9 mouse cellular contexts compared by ENCODE assay signal in the genomic region with DNA sequence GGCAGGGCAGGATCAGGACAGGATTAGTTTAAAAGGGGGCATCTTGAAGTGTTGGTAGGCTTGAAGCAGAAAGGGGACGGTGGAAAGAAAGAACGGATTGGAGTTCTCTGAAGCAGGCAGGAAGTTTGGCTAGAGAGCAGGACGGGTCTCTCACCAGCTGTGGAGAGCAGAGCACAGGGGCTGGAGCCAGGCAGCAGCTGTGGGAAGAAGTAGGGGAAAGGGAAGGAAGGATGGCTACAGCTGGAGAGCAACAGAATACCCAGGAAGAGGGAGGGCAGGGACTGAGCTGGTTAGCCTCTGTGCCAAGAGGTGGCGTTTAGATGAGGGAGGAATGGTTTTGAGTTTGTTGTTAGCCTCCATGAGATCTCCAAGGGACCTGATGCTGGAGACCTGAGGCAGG. TPM values are rescaled to one million over a fixed set of nuclear protein-coding genes. Genes with fewer than 3 reads are reported as not detected.
A peak's percentile ranks its signal among the peaks of the same experiment; 100 is the strongest.
DNase-seq lines count a peak whose midpoint lies in the region; ATAC-seq and TF ChIP-seq lines count a peak whose summit lies in the region.
"Had no signal": no experiment of that assay in that cellular context is flagged by ENCODE, and none has a peak within 500 bp of the region (broad histone marks: within the 10 kb centered on the region; RNA-seq: fewer than 3 reads in every experiment).

No protein-coding gene starts in this region.

- ATAC-seq in lung, postnatal 0 days: peak; percentile 72
- no peak for ATAC-seq in megakaryocyte-erythroid progenitor cell, adult 5-6 weeks (replicated peaks; ENCODE audit: low FRiP score, low TSS enrichment, poor library complexity, severe bottlenecking)

- TF ChIP-seq EP300 in lung, postnatal 0 days (IDR thresholded peaks at IDR 0.05): no peak

- WGBS in lung, postnatal 0 days: 16% methylated on average over 4 of the region's 4 CpGs

- intact Hi-C loops in heart, postnatal 25 days (cut with DNase I): no loop called here

- H3K4me1 ChIP-seq in lung, postnatal 0 days (ENCODE audit: insufficient read depth, low read depth, low read length): peaks cover 9% of the 10 kb centered on the region; the same call in 1 of the 2 replicates

- H3K4me2 ChIP-seq in lung, postnatal 0 days (replicated peaks; ENCODE audit: low read depth, low read length): no peak overlapping the region
- H3K4me2 ChIP-seq: liver, embryonic 13.5 days had no signal

- peak; percentile 35 for TF ChIP-seq CTCF in lung, postnatal 0 days (IDR thresholded peaks at IDR 0.05)

- no peak overlapping the region for H3K4me3 ChIP-seq in lung, postnatal 0 days (ENCODE audit: low read depth, low read length)
- H3K4me3 ChIP-seq: liver, embryonic 13.5 days had no signal

- no peaks in the 10 kb centered on the region for H3K27me3 ChIP-seq in lung, postnatal 0 days (replicated peaks; ENCODE audit: insufficient read depth, low read length)

- peak; percentile 56 for DNase-seq in testis, postnatal 10 days (ENCODE audit: low spot score)
- no peak for DNase-seq in testis, postnatal 14 days (ENCODE audit: low spot score)
- peak; percentile 59 for DNase-seq in heart, postnatal 25 days (ENCODE audit: low spot score)
- DNase-seq in lung, postnatal 0 days (ENCODE audit: low spot score): peak; percentile 77
- no peak for DNase-seq in adrenal gland, postnatal 10 days
- no peak for DNase-seq in c-Kit-positive CD71-positive TER-119-positive erythroid progenitor cells, embryonic 14.5 days (ENCODE audit: low spot score)
- DNase-seq in retina, postnatal 1 day: no peak
- DNase-seq: liver, embryonic 13.5 days had no signal

- H3K9ac ChIP-seq in lung, postnatal 0 days (replicated peaks; ENCODE audit: low read depth): no peak overlapping the region
- H3K9ac ChIP-seq: liver, embryonic 13.5 days had no signal

- peak overlapping the region; percentile 68 for H3K27ac ChIP-seq in lung, postnatal 0 days (ENCODE audit: low read length)
- H3K27ac ChIP-seq: liver, embryonic 13.5 days had no signal

- no peaks in the 10 kb centered on the region for H3K9me3 ChIP-seq in lung, postnatal 0 days (ENCODE audit: low read length)
- H3K9me3 ChIP-seq: liver, embryonic 13.5 days had no signal

- no peaks in the 10 kb centered on the region for H3K36me3 ChIP-seq in lung, postnatal 0 days (ENCODE audit: insufficient read depth, low read length)
- H3K36me3 ChIP-seq: liver, embryonic 13.5 days had no signal

RNA-seq across cellular contexts. Expression of gene Cuedc1, which starts 0.7 kb away (rescaled TPM):
- total RNA-seq in heart, postnatal 25 days (2021): 10 to 100 TPM; 50.4 to 55.1 TPM
- polyA plus RNA-seq in lung, postnatal 0 days (2015; fragmentation: Nextera tagmentation; extraction: Ambion mirVana): 14.6 TPM in 2 replicates
- total RNA-seq in megakaryocyte-erythroid progenitor cell, adult 5-6 weeks (2014; fragmentation: Nextera tagmentation): 1.7 and 2.3 TPM in 2 replicates
- total RNA-seq in megakaryocyte-erythroid progenitor cell, adult 5-6 weeks (2017): 0.19 and 2.8 TPM in 2 replicates
- total RNA-seq in adrenal gland, postnatal 10 days (2021): 10 to 100 TPM; 32.4 to 43.1 TPM

RNA-seq across cellular contexts. Expression of gene Vezf1, which starts 29.1 kb away (rescaled TPM):
- total RNA-seq in heart, postnatal 25 days (2021): 10 to 100 TPM; 40.7 to 45.3 TPM
- 26.8 TPM in 2 replicates for polyA plus RNA-seq in lung, postnatal 0 days (2015; fragmentation: Nextera tagmentation; extraction: Ambion mirVana)
- 30.9 and 35.9 TPM in 2 replicates for total RNA-seq in megakaryocyte-erythroid progenitor cell, adult 5-6 weeks (2014; fragmentation: Nextera tagmentation)
- total RNA-seq in megakaryocyte-erythroid progenitor cell, adult 5-6 weeks (2017): 14.2 and 24.7 TPM in 2 replicates
- 10 to 100 TPM; 37.8 to 41.3 TPM for total RNA-seq in adrenal gland, postnatal 10 days (2021)

RNA-seq across cellular contexts. Expression of gene Srsf1, which starts 50.0 kb away (rescaled TPM):
- total RNA-seq in heart, postnatal 25 days (2021): 100 to 1,000 TPM in 1 of 2 experiments, 10 to 100 TPM in 1; 95.4 to 116 TPM
- polyA plus RNA-seq in lung, postnatal 0 days (2015; fragmentation: Nextera tagmentation; extraction: Ambion mirVana): 88.1 and 111 TPM in 2 replicates
- total RNA-seq in megakaryocyte-erythroid progenitor cell, adult 5-6 weeks (2014; fragmentation: Nextera tagmentation): 304 and 315 TPM in 2 replicates
- 750 and 793 TPM in 2 replicates for total RNA-seq in megakaryocyte-erythroid progenitor cell, adult 5-6 weeks (2017)
- total RNA-seq in adrenal gland, postnatal 10 days (2021): 100 to 1,000 TPM; 198 to 256 TPM

Comparison
In these comparisons a context has a peak if more than half of its experiments do, and no peak if none do; other contexts are left out.
1. DNase-seq: peak in testis, postnatal 10 days (single experiment), heart, postnatal 25 days (single experiment) and lung, postnatal 0 days (single experiment); none in testis, postnatal 14 days (single experiment), adrenal gland, postnatal 10 days (single experiment), c-Kit-positive CD71-positive TER-119-positive erythroid progenitor cells, embryonic 14.5 days (single experiment) and retina, postnatal 1 day (single experiment).
2. RNA of gene Cuedc1, which starts 0.7 kb away (total RNA-seq): 50.4 to 55.1 TPM in heart, postnatal 25 days and 32.4 to 43.1 TPM in adrenal gland, postnatal 10 days; 0.19 to 2.8 TPM in megakaryocyte-erythroid progenitor cell, adult 5-6 weeks; every median in the first group is over 4 times any median in the second.